Mouse (Mus musculus): ENCODE results near the gene Gm42669. TPM values are rescaled to one million over a fixed set of nuclear protein-coding genes. Genes with fewer than 3 reads are reported as not detected.
A peak's percentile ranks its signal among the peaks of the same experiment; 100 is the strongest.

Gm42669 gene
- polyA plus RNA-seq, 1 experiment: 0.13 TPM

DNA sequence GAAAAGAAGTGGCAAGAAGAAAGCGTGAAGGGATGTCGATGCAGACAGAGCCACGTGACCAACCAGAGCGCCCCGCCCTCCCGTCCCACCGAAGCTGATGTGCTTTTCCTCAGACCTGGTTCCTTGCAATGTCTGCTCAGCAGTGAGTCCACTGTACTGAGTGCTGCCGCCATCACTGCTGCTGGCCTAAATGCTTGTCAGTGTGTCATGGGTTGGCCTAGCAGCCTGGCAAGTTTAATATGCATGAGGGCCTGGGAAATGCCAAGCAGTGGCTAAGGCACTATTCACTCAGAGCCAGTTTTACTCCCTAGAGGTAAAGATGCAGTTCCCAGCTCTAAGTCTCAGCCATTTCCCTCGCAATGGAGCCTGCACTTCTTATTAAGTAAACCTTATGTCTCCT lies 61.7 kb downstream of the Gm42669 start:
- no peak for TF ChIP-seq GATA1 (IDR thresholded peaks at IDR 0.05; ENCODE audit: low read length)

DNA sequence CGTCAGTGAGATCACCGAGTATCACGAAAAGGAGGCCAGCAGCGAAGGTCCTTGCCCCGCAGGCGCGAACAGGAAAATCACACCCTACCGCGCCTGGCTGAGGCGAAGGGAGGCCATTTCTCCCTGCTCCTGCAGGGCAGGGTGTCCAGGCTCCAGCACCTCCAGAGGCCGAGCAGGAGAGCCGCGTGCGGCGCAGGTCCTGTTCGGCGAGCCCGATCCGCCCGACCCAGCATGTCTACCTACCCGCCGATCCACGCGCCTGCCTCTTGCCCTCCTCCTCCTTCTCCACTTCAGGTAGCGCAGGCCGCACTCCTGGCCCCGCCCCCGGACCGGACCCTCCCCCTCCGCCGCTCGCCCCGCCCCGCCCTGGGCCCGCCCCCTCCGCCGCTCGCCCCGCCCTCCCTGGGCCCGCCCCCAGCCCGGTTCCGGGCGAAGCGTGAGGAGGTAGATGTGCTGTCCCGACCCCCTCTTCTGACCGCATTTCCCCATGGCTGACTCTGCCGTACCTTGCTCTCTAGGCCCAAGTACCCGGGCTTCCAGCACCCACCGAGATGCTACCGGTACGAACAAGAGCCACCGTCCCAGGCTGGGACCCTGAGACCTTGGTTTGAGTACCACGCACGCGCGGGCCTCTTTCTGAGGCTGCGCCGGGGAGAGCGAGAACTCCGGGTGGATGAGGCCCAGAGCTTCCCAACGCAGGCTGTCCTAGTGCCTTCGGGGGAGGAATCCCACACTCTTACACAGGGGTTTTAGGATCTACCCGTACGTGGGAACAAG lies 90.1 kb downstream of the Gm42669 start, which contains the start of the genes Rpap2 and Glmn:
TSS of gene Rpap2 (plus strand) at position 73 of the 777 bp plus-strand sequence.
TSS of gene Glmn (minus strand) at position 588 of the 777 bp plus-strand sequence.
- no peak for TF ChIP-seq GATA1 (IDR thresholded peaks at IDR 0.05; ENCODE audit: low read length)

DNA sequence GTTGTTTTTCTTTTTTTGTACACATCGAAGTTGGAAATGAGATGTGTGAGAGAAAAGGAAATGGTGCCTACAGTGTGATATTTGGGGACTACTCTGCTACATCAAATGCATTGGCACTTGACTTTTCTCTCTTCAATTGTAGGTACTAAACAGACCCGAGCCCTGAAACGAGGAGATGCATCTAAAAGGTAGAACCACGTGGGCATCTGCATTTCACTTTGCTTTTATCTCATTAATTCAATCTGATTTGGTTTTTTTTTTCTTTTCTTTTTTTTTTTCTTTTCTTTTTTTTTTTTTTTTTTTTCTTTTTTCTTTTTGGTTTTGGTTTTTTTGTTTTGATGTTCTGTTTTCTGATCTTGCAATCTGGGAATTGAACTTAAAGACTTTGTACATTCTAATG lies 91.0 kb downstream of the Gm42669 start:
- no peak for TF ChIP-seq GATA1 (IDR thresholded peaks at IDR 0.05; ENCODE audit: low read length)

DNA sequence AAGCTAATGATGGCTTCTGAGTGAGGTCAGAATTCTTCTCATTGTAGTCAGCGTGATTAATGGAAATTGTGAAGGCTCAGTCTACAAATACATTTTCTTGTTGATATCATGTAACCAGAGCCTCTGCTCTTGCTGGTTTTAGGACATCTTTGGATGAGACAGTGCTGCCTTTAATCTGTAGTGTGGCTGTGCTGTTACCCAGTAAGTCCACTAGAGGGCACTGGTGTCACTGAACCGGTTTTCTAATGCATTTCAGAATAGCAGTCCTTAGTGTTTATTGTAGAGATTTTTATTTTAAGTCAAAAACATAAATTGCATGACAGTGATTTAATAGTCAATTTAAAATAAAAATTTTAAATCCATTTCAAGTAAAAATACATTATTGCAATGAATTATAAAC lies 103.8 kb downstream of the Gm42669 start:
- TF ChIP-seq GATA1 (IDR thresholded peaks at IDR 0.05; ENCODE audit: low read length): no peak

DNA sequence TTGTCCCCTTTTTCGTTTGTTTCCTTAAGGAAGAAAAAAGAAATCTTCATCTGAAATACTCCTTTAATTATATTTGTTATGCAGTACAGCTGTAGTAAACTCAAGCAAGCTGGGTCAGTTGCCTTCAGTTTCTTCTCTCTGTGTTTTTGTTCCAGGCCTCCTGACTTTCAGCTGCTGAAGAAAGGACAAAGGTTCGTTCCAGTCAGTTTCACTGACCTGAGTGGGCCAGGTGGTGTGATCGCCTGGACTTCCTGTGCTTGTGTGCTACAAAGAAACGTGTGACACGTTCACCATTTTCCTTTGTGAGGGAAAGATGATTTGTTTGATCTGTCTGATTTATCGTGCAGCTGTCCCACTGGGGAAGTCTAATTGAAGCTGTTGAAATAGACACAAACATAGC lies 110.6 kb downstream of the Gm42669 start:
- no peak for TF ChIP-seq GATA1 (IDR thresholded peaks at IDR 0.05; ENCODE audit: low read length)

DNA sequence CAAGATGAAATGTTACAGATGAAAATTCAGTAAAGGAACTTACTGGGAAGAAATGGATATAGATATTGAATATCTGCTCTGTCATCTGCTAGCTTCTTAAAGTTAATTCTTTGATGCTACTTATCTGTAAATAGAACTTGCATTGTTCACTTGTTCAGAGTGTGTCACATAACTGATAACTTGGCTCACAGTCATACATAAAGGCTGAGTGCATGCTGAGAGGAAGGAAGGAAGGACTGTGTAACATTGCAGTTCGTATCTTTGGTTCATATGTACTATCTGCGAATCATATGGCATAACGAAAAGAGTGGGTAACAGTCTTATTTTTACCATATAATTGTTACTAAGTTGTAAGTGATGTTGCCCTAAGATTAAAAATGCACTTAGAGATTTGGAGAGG lies 113.9 kb downstream of the Gm42669 start:
- TF ChIP-seq GATA1 (IDR thresholded peaks at IDR 0.05; ENCODE audit: low read length): peak; percentile 33

Other genes starting within 250 kb of the Gm42669 start
- gene Tgfbr3, start 218.0 kb upstream of the Gm42669 start, polyA plus RNA-seq (2012): 0.13 TPM in 2 replicates
- gene Brdt, start 176.5 kb upstream of the Gm42669 start, polyA plus RNA-seq (2012): 0.02 and 0.03 TPM in 2 replicates
- not detected in 2 replicates for gene Ephx4, start 104.9 kb upstream of the Gm42669 start, polyA plus RNA-seq (2012)
- gene Lpcat2b, start 76.1 kb upstream of the Gm42669 start, polyA plus RNA-seq (2012): not detected in 2 replicates
- 1.7 and 1.8 TPM in 2 replicates for gene Btbd8, start 69.6 kb upstream of the Gm42669 start, polyA plus RNA-seq (2012)
- not detected in 2 replicates for gene 1700028K03Rik, start 27.1 kb downstream of the Gm42669 start, polyA plus RNA-seq (2012)
- 1.8 and 8.8 TPM in 2 replicates for gene Rpap2, start 89.8 kb downstream of the Gm42669 start, polyA plus RNA-seq (2012)
- gene Glmn, start 90.3 kb downstream of the Gm42669 start, polyA plus RNA-seq (2012): 0.92 and 1.6 TPM in 2 replicates
- 0.03 and 0.32 TPM in 2 replicates for gene Gfi1, start 218.4 kb downstream of the Gm42669 start, polyA plus RNA-seq (2012)